ENCODE assay signal across 8 mouse cellular contexts in the genomic region with DNA sequence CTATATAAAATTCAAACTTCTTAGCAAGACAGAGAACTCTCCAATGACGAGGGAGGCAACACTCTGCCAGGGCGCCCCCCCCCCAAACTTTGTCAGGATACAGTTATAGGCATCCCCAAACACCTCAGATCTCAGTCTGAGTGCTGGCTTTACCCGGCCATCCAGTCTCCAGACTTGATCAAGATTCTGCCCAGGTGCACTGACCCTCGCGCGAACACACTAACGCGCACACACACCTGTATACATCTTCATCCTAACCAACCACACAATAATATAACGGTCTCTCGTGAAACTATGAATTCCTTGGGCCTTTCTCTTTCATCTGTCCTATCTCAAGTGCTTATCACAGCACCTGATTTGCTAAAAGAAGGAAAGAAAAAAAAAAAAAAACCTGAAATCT. TPM values are rescaled to one million over a fixed set of nuclear protein-coding genes. Genes with fewer than 3 reads are reported as not detected.
DNase-seq lines count a peak whose midpoint lies in the region; ATAC-seq and TF ChIP-seq lines count a peak whose summit lies in the region.

No protein-coding gene starts in this region.

- no peak for TF ChIP-seq POLR2A in cerebellum, adult 2 months (IDR thresholded peaks at IDR 0.05; ENCODE audit: borderline replicate concordance, insufficient read depth, low read length)
- TF ChIP-seq POLR2A in small intestine, adult 2 months (IDR thresholded peaks at IDR 0.05; ENCODE audit: low read depth, low read length), result no peak

- DNase-seq in cerebellum, adult 2 months, result no peak
- no peak for DNase-seq in cerebellum, adult 11 months
- no peak for DNase-seq in neural tube, embryonic 11.5 days (ENCODE audit: low spot score)
- no peak for DNase-seq in neural tube, embryonic 10.5 days (ENCODE audit: extremely low spot score, low spot score)
- no peak for DNase-seq in left cerebral cortex, adult 8-10 months (ENCODE audit: low spot score in 2 of 2)
- DNase-seq in gastrocnemius, postnatal 10 days, result no peak

- H3K4me1 ChIP-seq in cerebellum, adult 2 months (ENCODE audit: control insufficient read depth, insufficient read depth, low read length), result peaks cover 6% of the 10 kb centered on the region
- H3K4me1 ChIP-seq in neural tube, embryonic 11.5 days (ENCODE audit: control insufficient read depth, insufficient read depth, low read length), result peaks cover 4% of the 10 kb centered on the region
- no peaks in the 10 kb centered on the region; the same call in 1 of the 2 replicates for H3K4me1 ChIP-seq in intestine, postnatal 0 days (replicated peaks; ENCODE audit: control insufficient read depth, insufficient read depth, low read length)
- H3K4me1 ChIP-seq in small intestine, adult 2 months (ENCODE audit: control insufficient read depth, insufficient read depth, insufficient read length, low read length), result peaks cover 6% of the 10 kb centered on the region

- no peak for TF ChIP-seq CTCF in cerebellum, adult 2 months (IDR thresholded peaks at IDR 0.05; ENCODE audit: borderline replicate concordance, insufficient read depth, low read depth, low read length)
- TF ChIP-seq CTCF in intestine, postnatal 0 days (IDR thresholded peaks at IDR 0.05; ENCODE audit: low read depth), result no peak
- TF ChIP-seq CTCF in small intestine, adult 2 months (IDR thresholded peaks at IDR 0.05; ENCODE audit: extremely low read depth, insufficient read length, insufficient replicate concordance, low read depth, low read length), result no peak

- H3K27ac ChIP-seq in cerebellum, adult 2 months (ENCODE audit: insufficient read depth, low read length), result no peak overlapping the region
- H3K27ac ChIP-seq in neural tube, embryonic 11.5 days (ENCODE audit: low read depth, low read length), result no peak overlapping the region
- H3K27ac ChIP-seq in intestine, postnatal 0 days (ENCODE audit: low read depth, low read length), result peak overlapping the region; percentile 88
- no peak overlapping the region for H3K27ac ChIP-seq in small intestine, adult 2 months (ENCODE audit: insufficient read depth, low read depth, low read length)

- peak overlapping the region; percentile 94 for H3K4me3 ChIP-seq in cerebellum, adult 2 months (replicated peaks; ENCODE audit: insufficient read depth, low read depth, low read length)
- peak overlapping the region; percentile 65 for H3K4me3 ChIP-seq in neural tube, embryonic 11.5 days (ENCODE audit: low read depth, low read length)
- peak overlapping the region; percentile 91 for H3K4me3 ChIP-seq in intestine, postnatal 0 days (ENCODE audit: low read depth, low read length)
- peak overlapping the region; percentile 99 for H3K4me3 ChIP-seq in small intestine, adult 2 months (ENCODE audit: low read depth, low read length)

- peak overlapping the region; percentile 73 for H3K9ac ChIP-seq in neural tube, embryonic 11.5 days (ENCODE audit: low read length)
- peak overlapping the region; percentile 71 for H3K9ac ChIP-seq in intestine, postnatal 0 days (ENCODE audit: low read depth, low read length)

- ATAC-seq in neural tube, embryonic 11.5 days (ENCODE audit: insufficient read depth, low FRiP score, low TSS enrichment), result no peak
- ATAC-seq in intestine, postnatal 0 days, result no peak

- no peaks in the 10 kb centered on the region for H3K9me3 ChIP-seq in neural tube, embryonic 11.5 days (ENCODE audit: control insufficient read depth, low read length)
- H3K9me3 ChIP-seq in intestine, postnatal 0 days (ENCODE audit: control insufficient read depth), result no peaks in the 10 kb centered on the region

- H3K36me3 ChIP-seq in neural tube, embryonic 11.5 days (ENCODE audit: control insufficient read depth, insufficient read depth, low read length), result no peaks in the 10 kb centered on the region
- no peaks in the 10 kb centered on the region for H3K36me3 ChIP-seq in intestine, postnatal 0 days (ENCODE audit: control insufficient read depth, insufficient read depth)
- no peaks in the 10 kb centered on the region for H3K36me3 ChIP-seq in small intestine, adult 2 months (ENCODE audit: control insufficient read depth, insufficient read depth, low read length)

- no peaks in the 10 kb centered on the region for H3K27me3 ChIP-seq in cerebellum, adult 2 months (ENCODE audit: control insufficient read depth, insufficient read depth, low read length)
- H3K27me3 ChIP-seq in neural tube, embryonic 11.5 days (ENCODE audit: control insufficient read depth, insufficient read depth, low read length), result no peaks in the 10 kb centered on the region
- H3K27me3 ChIP-seq in intestine, postnatal 0 days (replicated peaks; ENCODE audit: control insufficient read depth, insufficient read depth, low read length), result no peaks in the 10 kb centered on the region
- no peaks in the 10 kb centered on the region for H3K27me3 ChIP-seq in small intestine, adult 2 months (ENCODE audit: control insufficient read depth, insufficient read depth, low read length)

- 7% methylated on average over 10 of the region's 10 CpGs for WGBS in cerebellum, adult 2 months
- WGBS in neural tube, embryonic 11.5 days, result 17% methylated on average over 10 of the region's 10 CpGs
- 5% methylated on average over 10 of the region's 10 CpGs for WGBS in intestine, postnatal 0 days
- 2% methylated on average over 10 of the region's 10 CpGs for WGBS in small intestine, adult 2 months

- peak overlapping the region; percentile 64 for H3K4me2 ChIP-seq in neural tube, embryonic 11.5 days (ENCODE audit: low read depth)
- peak overlapping the region; percentile 84 for H3K4me2 ChIP-seq in intestine, postnatal 0 days (replicated peaks; ENCODE audit: low read depth)

RNA-seq across cellular contexts. Expression of a gene that starts 0.9 kb away (rescaled TPM):
- 49.4 and 52.2 TPM in 2 replicates for polyA plus RNA-seq in cerebellum, adult 2 months (2012; rRNA removed)
- polyA plus RNA-seq in neural tube, embryonic 11.5 days (2014; fragmentation: Nextera tagmentation; extraction: Ambion mirVana), result 96.8 and 110 TPM in 2 replicates
- 59.7 and 61.9 TPM in 2 replicates for polyA plus RNA-seq in intestine, postnatal 0 days (2015; fragmentation: Nextera tagmentation; extraction: Ambion mirVana)
- 11.3 and 19.2 TPM in 2 replicates for polyA plus RNA-seq in small intestine, adult 2 months (2012; rRNA removed)
- total RNA-seq in left cerebral cortex, adult 8-10 months (2022), result 10 to 100 TPM; 60.6 to 65.5 (median 62.1) TPM
- 10 to 100 TPM; 26.4 to 30.0 TPM for total RNA-seq in gastrocnemius, postnatal 10 days (2021)

RNA-seq across cellular contexts. Expression of a gene that starts 41.6 kb away (rescaled TPM):
- polyA plus RNA-seq in cerebellum, adult 2 months (2012; rRNA removed), result 11.3 and 12.0 TPM in 2 replicates
- polyA plus RNA-seq in neural tube, embryonic 11.5 days (2014; fragmentation: Nextera tagmentation; extraction: Ambion mirVana), result 11.8 TPM in 2 replicates
- polyA plus RNA-seq in intestine, postnatal 0 days (2015; fragmentation: Nextera tagmentation; extraction: Ambion mirVana), result 24.3 and 26.1 TPM in 2 replicates
- 44.6 and 85.4 TPM in 2 replicates for polyA plus RNA-seq in small intestine, adult 2 months (2012; rRNA removed)
- total RNA-seq in left cerebral cortex, adult 8-10 months (2022), result 10 to 100 TPM; 16.4 to 20.4 (median 16.8) TPM
- total RNA-seq in gastrocnemius, postnatal 10 days (2021), result 10 to 100 TPM; 12.1 to 12.8 TPM

RNA-seq across cellular contexts. Expression of a gene that starts 59.7 kb away (rescaled TPM):
- polyA plus RNA-seq in cerebellum, adult 2 months (2012; rRNA removed), result 3.3 and 3.8 TPM in 2 replicates
- 2.0 and 2.5 TPM in 2 replicates for polyA plus RNA-seq in neural tube, embryonic 11.5 days (2014; fragmentation: Nextera tagmentation; extraction: Ambion mirVana)
- polyA plus RNA-seq in intestine, postnatal 0 days (2015; fragmentation: Nextera tagmentation; extraction: Ambion mirVana), result 0.35 and 0.63 TPM in 2 replicates
- 1.7 and 2.4 TPM in 2 replicates for polyA plus RNA-seq in small intestine, adult 2 months (2012; rRNA removed)
- total RNA-seq in left cerebral cortex, adult 8-10 months (2022), result 10 to 100 TPM in 1 of 4 experiments, 1 to 10 TPM in 3; 7.7 to 10.1 (median 9.0) TPM
- 1 to 10 TPM; 3.9 to 4.2 TPM for total RNA-seq in gastrocnemius, postnatal 10 days (2021)
